Mouse (Mus musculus) neural tube, embryonic 12.5 days (tissue): Measurements from ENCODE around the gene Got1. TPM values are rescaled to one million over a fixed set of nuclear protein-coding genes. Genes with fewer than 3 reads are reported as not detected.

Source experiments
- ATAC-seq: fragments of 200-750 bp; cut with Nextera tagmentation; 2 replicates; pipeline ENCODE4 v1.8.0; 2017; ENCODE audit warnings: low read depth, mild to moderate bottlenecking, moderate TSS enrichment, moderate library complexity; ENCODE audit not compliant: low FRiP score
- H3K27ac ChIP-seq: fragments of 300-500 bp; sonication (generic); 2 replicates; pipeline ENCODE4 v1.5.1; 2016
- H3K27me3 ChIP-seq: fragments of 300-500 bp; sonication (generic); replicated peaks from 2 replicates; pipeline ENCODE4 v1.6.1; 2016; ENCODE audit warnings: mild to moderate bottlenecking
- H3K36me3 ChIP-seq: fragments of 300-500 bp; sonication (generic); 2 replicates; pipeline ENCODE4 v1.6.1; 2016; ENCODE audit warnings: mild to moderate bottlenecking
- H3K4me1 ChIP-seq: fragments of 300-500 bp; sonication (generic); 2 replicates; pipeline ENCODE4 v1.6.1; 2016
- H3K4me2 ChIP-seq: fragments of 300-500 bp; sonication (generic); replicated peaks from 2 replicates; pipeline ENCODE4 v1.6.1; 2016; ENCODE audit warnings: mild to moderate bottlenecking
- H3K4me3 ChIP-seq: fragments of 300-500 bp; sonication (generic); 2 replicates; pipeline ENCODE4 v1.5.1; 2016
- H3K9ac ChIP-seq: fragments of 300-500 bp; sonication (generic); 2 replicates; pipeline ENCODE4 v1.6.1; 2016; ENCODE audit warnings: mild to moderate bottlenecking
- H3K9me3 ChIP-seq: fragments of 300-500 bp; sonication (generic); 2 replicates; pipeline ENCODE4 v1.6.1; 2016; ENCODE audit warnings: mild to moderate bottlenecking
- WGBS: fragments of 180-500 bp; shearing (Covaris S2); methylation state at CpG from one replicate; pipeline ENCODE4 v1.1.7; 2016; 5-methylcytosine and 5-hydroxymethylcytosine counted together
- polyA plus RNA-seq: library from polyadenylated mRNA; unstranded; fragments of >200 nt; fragmentation: Nextera tagmentation; extraction: Ambion mirVana; gene quantifications from 2 replicates; pipeline ENCODE4 v1.2.1, GENCODE M21; 2016

The Got1 gene
- polyA plus RNA-seq = 67.8 and 69.7 TPM in 2 replicates

GRCm38 (mm10) chr19:43524187-43525103 is at the start of gene Got1:
Got1 (minus strand) TSS chr19:43524605.
- under 1% methylated on average over 58 of the region's 58 CpGs for WGBS
- H3K4me1 ChIP-seq = peaks cover 27% of the 10 kb centered on the region
- H3K27me3 ChIP-seq = no peaks in the 10 kb centered on the region
- peak within 1 kb of the TSS; percentile 77 for H3K4me2 ChIP-seq
- no peaks in the 10 kb centered on the region for H3K9me3 ChIP-seq
- peak; percentile 99 for ATAC-seq
- H3K9ac ChIP-seq = peak within 1 kb of the TSS; percentile 71
- H3K4me3 ChIP-seq = peak within 1 kb of the TSS; percentile 72
- H3K36me3 ChIP-seq = no peaks in the 10 kb centered on the region
- H3K27ac ChIP-seq = no peak within 1 kb of the TSS

- WGBS = 13% methylated on average over 32 of the region's 32 CpGs
- peak overlapping the region; percentile 63 for H3K4me2 ChIP-seq
- no peaks in the 10 kb centered on the region for H3K4me1 ChIP-seq
- H3K4me3 ChIP-seq = peak overlapping the region; percentile 36
- peaks cover 51% of the 10 kb centered on the region for H3K27me3 ChIP-seq
- H3K36me3 ChIP-seq = no peaks in the 10 kb centered on the region
- no peak overlapping the region; the same call in 1 of the 2 replicates for H3K9ac ChIP-seq
- peak; percentile 68; the same call in 1 of the 2 replicates for ATAC-seq
- H3K27ac ChIP-seq = no peak overlapping the region
- H3K9me3 ChIP-seq = no peaks in the 10 kb centered on the region
These were observed 46.7 kb upstream of the Got1 start for GRCm38 (mm10) chr19:43570831-43571790.

GRCm38 (mm10) chr19:43569133-43569532 is 44.7 kb upstream of the Got1 start:
- Histone ChIP-seq H3K4me3 (no peak overlapping the region), H3K9ac (no peak overlapping the region), H3K36me3 (no peaks in the 10 kb centered on the region), H3K4me1 (no peaks in the 10 kb centered on the region), H3K27me3 (peaks cover 51% of the 10 kb centered on the region), H3K27ac (no peak overlapping the region), H3K4me2 (no peak overlapping the region), H3K9me3 (no peaks in the 10 kb centered on the region)
- ATAC-seq = no peak
- 56% methylated on average over 6 of the region's 6 CpGs for WGBS

GRCm38 (mm10) chr19:43568298-43568697 is 43.9 kb upstream of the Got1 start:
- Histone ChIP-seq H3K36me3 (no peaks in the 10 kb centered on the region), H3K27ac (no peak overlapping the region), H3K4me1 (no peaks in the 10 kb centered on the region), H3K4me3 (no peak overlapping the region), H3K9me3 (no peaks in the 10 kb centered on the region), H3K27me3 (peaks cover 42% of the 10 kb centered on the region), H3K4me2 (no peak overlapping the region), H3K9ac (no peak overlapping the region)
- no peak for ATAC-seq
- 43% methylated on average over 9 of the region's 9 CpGs for WGBS

GRCm38 (mm10) chr19:43563166-43563565 is 38.8 kb upstream of the Got1 start:
- no peak for ATAC-seq
- WGBS = 89% methylated on average over 5 of the region's 5 CpGs
- H3K36me3 ChIP-seq = no peaks in the 10 kb centered on the region

GRCm38 (mm10) chr19:43561841-43562240 is 37.4 kb upstream of the Got1 start:
- no peak overlapping the region for H3K9ac ChIP-seq
- WGBS = 88% methylated on average over 4 of the region's 4 CpGs
- no peak for ATAC-seq
- no peaks in the 10 kb centered on the region for H3K9me3 ChIP-seq
- H3K4me2 ChIP-seq = no peak overlapping the region
- no peaks in the 10 kb centered on the region for H3K27me3 ChIP-seq
- no peak overlapping the region for H3K27ac ChIP-seq
- H3K4me1 ChIP-seq = no peaks in the 10 kb centered on the region
- no peaks in the 10 kb centered on the region for H3K36me3 ChIP-seq
- H3K4me3 ChIP-seq = no peak overlapping the region

More at GRCm38 (mm10) chr19:43563166-43563565, 38.8 kb upstream of the Got1 start:
- H3K27me3 ChIP-seq = peaks cover 6% of the 10 kb centered on the region; the same call in 1 of the 2 replicates
- H3K9me3 ChIP-seq = no peaks in the 10 kb centered on the region
- H3K27ac ChIP-seq = no peak overlapping the region
- H3K4me2 ChIP-seq = no peak overlapping the region
- no peak overlapping the region for H3K4me3 ChIP-seq
- no peak overlapping the region for H3K9ac ChIP-seq
- no peaks in the 10 kb centered on the region for H3K4me1 ChIP-seq

GRCm38 (mm10) chr19:43560244-43560643 is 35.8 kb upstream of the Got1 start:
- Histone ChIP-seq H3K27me3 (no peaks in the 10 kb centered on the region), H3K4me3 (no peak overlapping the region), H3K4me1 (no peaks in the 10 kb centered on the region), H3K36me3 (no peaks in the 10 kb centered on the region), H3K9ac (no peak overlapping the region), H3K4me2 (no peak overlapping the region), H3K27ac (no peak overlapping the region), H3K9me3 (no peaks in the 10 kb centered on the region)
- WGBS = 81% methylated on average over 2 of the region's 2 CpGs
- no peak for ATAC-seq

GRCm38 (mm10) chr19:43551493-43551890 is 27.1 kb upstream of the Got1 start:
- Histone ChIP-seq H3K27me3 (no peaks in the 10 kb centered on the region), H3K4me1 (peaks cover 5% of the 10 kb centered on the region; the same call in 1 of the 2 replicates), H3K9me3 (no peaks in the 10 kb centered on the region), H3K4me3 (no peak overlapping the region), H3K27ac (no peak overlapping the region), H3K9ac (no peak overlapping the region), H3K36me3 (no peaks in the 10 kb centered on the region), H3K4me2 (no peak overlapping the region)
- no peak for ATAC-seq
- WGBS = 75% methylated on average over 6 of the region's 6 CpGs

GRCm38 (mm10) chr19:43550706-43551492 is 26.5 kb upstream of the Got1 start:
- peaks cover 7% of the 10 kb centered on the region; the same call in 1 of the 2 replicates for H3K4me1 ChIP-seq
- no peak overlapping the region for H3K9ac ChIP-seq
- no peaks in the 10 kb centered on the region for H3K9me3 ChIP-seq
- H3K27me3 ChIP-seq = no peaks in the 10 kb centered on the region
- no peak overlapping the region for H3K4me2 ChIP-seq
- no peaks in the 10 kb centered on the region for H3K36me3 ChIP-seq
- no peak overlapping the region for H3K4me3 ChIP-seq
- ATAC-seq = no peak
- WGBS = 82% methylated on average over 18 of the region's 18 CpGs
- no peak overlapping the region for H3K27ac ChIP-seq

GRCm38 (mm10) chr19:43548060-43548459 is 23.7 kb upstream of the Got1 start:
- no peak for ATAC-seq
- no peak overlapping the region for H3K4me3 ChIP-seq
- 92% methylated on average over 5 of the region's 5 CpGs for WGBS
- H3K9ac ChIP-seq = no peak overlapping the region
- no peak overlapping the region for H3K4me2 ChIP-seq
- H3K27me3 ChIP-seq = no peaks in the 10 kb centered on the region
- H3K4me1 ChIP-seq = peaks cover 7% of the 10 kb centered on the region; the same call in 1 of the 2 replicates
- H3K27ac ChIP-seq = no peak overlapping the region
- no peaks in the 10 kb centered on the region for H3K36me3 ChIP-seq
- H3K9me3 ChIP-seq = no peaks in the 10 kb centered on the region

- Histone ChIP-seq H3K4me2 (peak overlapping the region; percentile 44), H3K4me3 (no peak overlapping the region), H3K36me3 (no peaks in the 10 kb centered on the region), H3K9me3 (no peaks in the 10 kb centered on the region), H3K27me3 (no peaks in the 10 kb centered on the region), H3K4me1 (peaks cover 7% of the 10 kb centered on the region; the same call in 1 of the 2 replicates), H3K27ac (no peak overlapping the region), H3K9ac (0 out of 2 replicates have a peak overlapping the region, but pooled peaks have one; percentile 21)
- whole genome bisulfite sequencing = 12% methylated on average over 19 of the region's 19 CpGs
- ATAC-seq = no peak
These were observed 22.1 kb upstream of the Got1 start for GRCm38 (mm10) chr19:43546337-43547117.
